Mouse (Mus musculus) liver, postnatal 0 days (tissue): Measurements from ENCODE around the gene Foxe1. TPM values are rescaled to one million over a fixed set of nuclear protein-coding genes. Genes with fewer than 3 reads are reported as not detected.

Experiments
- ATAC-seq: fragments of 200-750 bp; cut with Nextera tagmentation; 2 replicates; pipeline ENCODE4 v1.8.0; 2017; ENCODE audit warnings: mild to moderate bottlenecking, moderate library complexity
- DNase-seq: peaks from one replicate; pipeline ENCODE4 v3.0.0-alpha.2; 2016
- H3K27ac ChIP-seq: fragments of 300-500 bp; sonication (generic); 2 replicates; pipeline ENCODE4 v1.5.1; 2014; ENCODE audit warnings: antibody characterized with exemption, moderate library complexity, mild to moderate bottlenecking, low read depth
- H3K27me3 ChIP-seq: fragments of 300-500 bp; sonication (generic); 2 replicates; pipeline ENCODE4 v1.6.1; 2014; ENCODE audit warnings: low read length, control low read depth, mixed read lengths; ENCODE audit not compliant: insufficient read depth
- H3K36me3 ChIP-seq: fragments of 300-500 bp; sonication (generic); replicated peaks from 2 replicates; pipeline ENCODE4 v1.6.1; 2014; ENCODE audit warnings: mild to moderate bottlenecking, control low read depth, low read length, moderate library complexity, mixed read lengths; ENCODE audit not compliant: insufficient read depth
- H3K4me1 ChIP-seq: fragments of 300-500 bp; sonication (generic); 2 replicates; pipeline ENCODE4 v1.6.1; 2014; ENCODE audit warnings: antibody characterized with exemption, mild to moderate bottlenecking, control low read depth; ENCODE audit not compliant: insufficient read depth
- H3K4me2 ChIP-seq: fragments of 300-500 bp; sonication (generic); 2 replicates; pipeline ENCODE4 v1.6.1; 2014; ENCODE audit warnings: low read depth, mild to moderate bottlenecking, low read length, moderate library complexity, mixed read lengths
- H3K4me3 ChIP-seq: fragments of 300-500 bp; sonication (generic); 2 replicates; pipeline ENCODE4 v1.5.1; 2014; ENCODE audit warnings: low read depth, low read length
- H3K9ac ChIP-seq: fragments of 300-500 bp; sonication (generic); replicated peaks from 2 replicates; pipeline ENCODE4 v1.6.1; 2014; ENCODE audit warnings: mild to moderate bottlenecking, moderate library complexity
- H3K9me3 ChIP-seq: fragments of 300-500 bp; sonication (generic); 2 replicates; pipeline ENCODE4 v1.6.1; 2016; ENCODE audit warnings: mild to moderate bottlenecking, control low read depth, low read length, mixed read lengths
- CTCF ChIP-seq: sonication (generic); IDR thresholded peaks from 2 replicates; pipeline ENCODE4 v1.5.1; 2016; ENCODE audit warnings: antibody characterized with exemption, low read depth
- EP300 ChIP-seq: IDR thresholded peaks from 2 replicates; pipeline ENCODE4 v1.6.1; 2016; ENCODE audit warnings: antibody characterized with exemption, low read depth, mild to moderate bottlenecking
- WGBS: fragments of 180-500 bp; shearing (Covaris S2); extraction: QIAGEN DNeasy Blood & Tissue Kit; methylation state at CpG from one replicate; pipeline ENCODE4 v1.1.7; 2014; ENCODE audit not compliant: insufficient replicate concordance; 5-methylcytosine and 5-hydroxymethylcytosine counted together
- polyA plus RNA-seq: library from polyadenylated mRNA; unstranded; fragments of >200 nt; fragmentation: Nextera tagmentation; extraction: Ambion mirVana; gene quantifications from 2 replicates; pipeline ENCODE4 v1.2.1, GENCODE M21; 2015

The Foxe1 gene
- polyA plus RNA-seq, 1 experiment from 2014 or later = not detected

DNA sequence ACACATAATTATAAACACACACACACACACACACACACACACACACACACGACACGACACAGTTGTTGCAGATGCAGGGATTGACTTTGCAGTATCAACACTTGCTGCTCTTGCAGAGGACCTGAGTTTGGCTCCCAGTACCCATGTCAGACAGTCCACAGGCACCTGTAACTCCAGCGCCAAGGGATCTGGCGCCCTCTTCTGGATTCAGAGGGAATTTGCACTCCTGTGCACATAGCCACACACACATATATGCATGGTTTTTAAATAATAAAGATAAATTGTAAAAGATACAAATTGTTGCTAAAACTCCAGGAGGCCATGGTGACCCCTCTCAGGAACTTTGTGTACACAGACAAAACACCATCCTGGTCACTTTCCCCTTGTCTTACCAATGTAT lies 25.7 kb downstream of the Foxe1 start:
- Histone ChIP-seq H3K4me2 (no peak overlapping the region), H3K27me3 (peaks cover 15% of the 10 kb centered on the region; the same call in 1 of the 2 replicates), H3K4me3 (no peak overlapping the region), H3K27ac (no peak overlapping the region), H3K4me1 (peaks cover 3% of the 10 kb centered on the region), H3K9me3 (no peaks in the 10 kb centered on the region; the same call in 1 of the 2 replicates), H3K9ac (no peak overlapping the region), H3K36me3 (no peaks in the 10 kb centered on the region)
- no peak for DNase-seq
- TF ChIP-seq CTCF (peak; percentile 59), EP300 (no peak)
- WGBS = 63% methylated on average over 4 of the region's 4 CpGs
- no peak for ATAC-seq

GRCm38 (mm10) chr4:46370406-46370805 lies 27.0 kb downstream of the Foxe1 start:
- Histone ChIP-seq H3K4me1 (peaks cover 6% of the 10 kb centered on the region), H3K4me2 (no peak overlapping the region), H3K27me3 (peaks cover 15% of the 10 kb centered on the region; the same call in 1 of the 2 replicates), H3K36me3 (no peaks in the 10 kb centered on the region), H3K27ac (no peak overlapping the region), H3K4me3 (no peak overlapping the region), H3K9ac (no peak overlapping the region), H3K9me3 (no peaks in the 10 kb centered on the region)
- TF ChIP-seq EP300 (no peak), CTCF (no peak)
- DNase-seq (no peak), ATAC-seq (no peak)
- WGBS = 40% methylated on average over 6 of the region's 6 CpGs

GRCm38 (mm10) chr4:46371030-46371429 lies 27.6 kb downstream of the Foxe1 start:
- no peak; the same call in 1 of the 2 replicates for ATAC-seq
- peaks cover 6% of the 10 kb centered on the region for H3K4me1 ChIP-seq
- H3K9me3 ChIP-seq = no peaks in the 10 kb centered on the region
- WGBS = 4% methylated on average over 19 of the region's 19 CpGs
- H3K27me3 ChIP-seq = peaks cover 15% of the 10 kb centered on the region; the same call in 1 of the 2 replicates
- no peak for TF ChIP-seq CTCF
- TF ChIP-seq EP300 = no peak
- no peak overlapping the region for H3K4me3 ChIP-seq
- no peak overlapping the region for H3K9ac ChIP-seq
- peak; percentile 31 for DNase-seq
- no peak overlapping the region for H3K27ac ChIP-seq
- no peaks in the 10 kb centered on the region for H3K36me3 ChIP-seq
- H3K4me2 ChIP-seq = peak overlapping the region; percentile 58

DNA sequence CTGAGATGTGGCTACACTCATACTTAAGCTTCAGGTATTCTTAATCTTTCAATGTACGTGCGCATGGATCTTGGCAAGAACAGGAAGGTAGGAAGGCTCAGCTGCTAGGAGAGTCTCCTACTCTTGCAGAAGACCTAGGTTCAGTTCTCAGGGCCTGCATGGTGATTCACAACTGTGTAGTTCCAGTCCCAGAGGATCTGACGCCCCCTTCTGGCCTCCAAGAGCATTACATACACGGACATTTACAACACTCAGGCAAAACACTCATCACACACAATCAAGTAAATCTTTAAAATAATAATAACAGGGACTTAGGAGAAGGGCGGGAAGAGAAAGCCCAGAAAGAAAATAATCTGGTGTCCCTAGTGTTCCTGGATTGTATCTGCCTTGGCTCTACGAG lies 31.0 kb downstream of the Foxe1 start:
- Histone ChIP-seq H3K4me2 (peak overlapping the region; percentile 72), H3K27me3 (peaks cover 4% of the 10 kb centered on the region; the same call in 1 of the 2 replicates), H3K9me3 (no peaks in the 10 kb centered on the region), H3K27ac (no peak overlapping the region), H3K4me3 (0 out of 2 replicates have a peak overlapping the region, but pooled peaks have one; percentile 29), H3K9ac (no peak overlapping the region), H3K4me1 (peaks cover 6% of the 10 kb centered on the region), H3K36me3 (peaks cover 26% of the 10 kb centered on the region)
- TF ChIP-seq EP300 (no peak), CTCF (peak; percentile 74)
- WGBS = 63% methylated on average over 6 of the region's 6 CpGs
- no peak for DNase-seq
- peak; percentile 49; the same call in 1 of the 2 replicates for ATAC-seq

DNA sequence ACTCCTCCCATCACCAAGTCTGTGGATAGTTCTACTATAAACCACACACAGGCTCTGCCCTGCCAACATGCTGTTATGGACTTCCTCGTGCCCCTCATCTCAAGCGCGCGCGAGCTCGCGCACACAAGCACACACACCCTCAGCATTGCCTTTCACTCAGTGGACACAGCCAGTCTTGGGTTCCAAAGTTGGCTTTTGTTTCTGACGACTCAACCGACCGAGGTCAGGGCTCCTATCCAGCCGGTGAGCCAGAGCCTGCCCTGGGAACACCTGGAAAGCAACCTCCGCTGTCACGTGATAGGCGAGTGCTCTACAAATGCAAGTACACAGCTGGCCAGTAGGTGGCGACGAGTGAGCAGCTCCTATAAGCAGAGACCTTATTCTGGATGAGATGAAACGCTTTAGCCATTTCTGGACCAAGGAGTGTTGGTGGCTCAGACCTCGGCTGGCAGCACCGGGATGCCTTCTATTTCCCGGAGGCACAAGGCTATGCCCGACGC lies 31.5 kb downstream of the Foxe1 start:
- peak overlapping the region; percentile 31; the same call in 1 of the 2 replicates for H3K9ac ChIP-seq
- DNase-seq (peak; percentile 86), ATAC-seq (peak; percentile 89)
- H3K4me2 ChIP-seq = peak overlapping the region; percentile 72
- H3K4me3 ChIP-seq = peak overlapping the region; percentile 29
- H3K9me3 ChIP-seq = no peaks in the 10 kb centered on the region
- 20% methylated on average over 22 of the region's 22 CpGs for WGBS
- peaks cover 4% of the 10 kb centered on the region; the same call in 1 of the 2 replicates for H3K27me3 ChIP-seq
- TF ChIP-seq CTCF = peak; percentile 98
- no peak for TF ChIP-seq EP300
- H3K4me1 ChIP-seq = peaks cover 6% of the 10 kb centered on the region
- peaks cover 30% of the 10 kb centered on the region for H3K36me3 ChIP-seq
- no peak overlapping the region for H3K27ac ChIP-seq

- Histone ChIP-seq H3K4me3 (peak overlapping the region; percentile 71), H3K27ac (peak overlapping the region; percentile 92; the same call in 1 of the 2 replicates), H3K9ac (peak overlapping the region; percentile 88), H3K4me2 (peak overlapping the region; percentile 79), H3K4me1 (peaks cover 7% of the 10 kb centered on the region; the same call in 1 of the 2 replicates), H3K9me3 (no peaks in the 10 kb centered on the region), H3K36me3 (peaks cover 48% of the 10 kb centered on the region), H3K27me3 (no peaks in the 10 kb centered on the region)
- 2% methylated on average over 5 of the region's 5 CpGs for WGBS
- no peak for DNase-seq
- ATAC-seq = no peak
- TF ChIP-seq EP300 = no peak
- no peak for TF ChIP-seq CTCF
Observed at GRCm38 (mm10) chr4:46388556-46388955, 45.1 kb downstream of the Foxe1 start.
